Mouse (Mus musculus) NIH3T3 (cell line): ENCODE results near the gene Aifm2.

ENCODE experiments used
- DNase-seq: peaks from one replicate; pipeline ENCODE4 v3.0.0-alpha.2; 2012; ENCODE audit warnings: low read depth

Gene Aifm2

GRCm38 (mm10) chr10:61714771-61715461 lies at the start of gene Aifm2:
Gene Aifm2, plus strand, starts transcription at chr10:61715263.
- peak; percentile 90 for DNase-seq

GRCm38 (mm10) chr10:61665651-61666050 lies 49.4 kb upstream of the Aifm2 start:
- DNase-seq = no peak

GRCm38 (mm10) chr10:61669289-61669688 lies 45.8 kb upstream of the Aifm2 start:
- no peak for DNase-seq

GRCm38 (mm10) chr10:61669896-61670295 lies 45.2 kb upstream of the Aifm2 start:
- peak; percentile 63 for DNase-seq

- no peak for DNase-seq
These were observed 44.3 kb upstream of the Aifm2 start for GRCm38 (mm10) chr10:61670758-61671157.

GRCm38 (mm10) chr10:61675935-61676334 lies 39.1 kb upstream of the Aifm2 start:
- no peak for DNase-seq

- DNase-seq = no peak
These were observed 35.5 kb upstream of the Aifm2 start for GRCm38 (mm10) chr10:61679545-61679944.

GRCm38 (mm10) chr10:61680015-61680913 lies 34.8 kb upstream of the Aifm2 start, which contains the start of gene Sar1a:
Gene Sar1a, plus strand, starts transcription at chr10:61680299.
- peak; percentile 99 for DNase-seq

GRCm38 (mm10) chr10:61689405-61689804 lies 25.7 kb upstream of the Aifm2 start:
- DNase-seq = no peak

- no peak for DNase-seq
These were observed 21.5 kb upstream of the Aifm2 start for GRCm38 (mm10) chr10:61693563-61693962.

GRCm38 (mm10) chr10:61694870-61695670 lies 20.0 kb upstream of the Aifm2 start, which contains the start of gene Tysnd1:
Gene Tysnd1, plus strand, starts transcription at chr10:61695514.
- DNase-seq = peak; percentile 100

- peak; percentile 39 for DNase-seq
These were observed 19.1 kb upstream of the Aifm2 start for GRCm38 (mm10) chr10:61695703-61696559.

- DNase-seq = no peak
These were observed 18.6 kb upstream of the Aifm2 start for GRCm38 (mm10) chr10:61696560-61696823.

- DNase-seq = no peak
These were observed 18.0 kb upstream of the Aifm2 start for GRCm38 (mm10) chr10:61697028-61697427.

- DNase-seq = no peak
These were observed 10.4 kb upstream of the Aifm2 start for GRCm38 (mm10) chr10:61704663-61705062.

- no peak for DNase-seq
These were observed 8.4 kb upstream of the Aifm2 start for GRCm38 (mm10) chr10:61706412-61707375.

- no peak for DNase-seq
These were observed 1.5 kb upstream of the Aifm2 start for GRCm38 (mm10) chr10:61713601-61714000.

- DNase-seq = no peak
These were observed 917 bp upstream of the Aifm2 start for GRCm38 (mm10) chr10:61714146-61714545.

- no peak for DNase-seq
These were observed 387 bp downstream of the Aifm2 start for GRCm38 (mm10) chr10:61715462-61715837.
